Mouse (Mus musculus): Measurements from ENCODE around the gene Ets1. TPM values are rescaled to one million over a fixed set of nuclear protein-coding genes. Genes with fewer than 3 reads are reported as not detected.

Ets1 gene
- polyA plus RNA-seq, 1 experiment, result 7.4 TPM

GRCm38 (mm10) chr9:32765123-32765522 lies 129.1 kb downstream of the Ets1 start:
- Histone ChIP-seq H3K27ac (ENCODE audit: insufficient read depth, low read depth, low read length) (no peak overlapping the region), H3K4me1 (ENCODE audit: control insufficient read depth, insufficient read depth, low read length) (no peaks in the 10 kb centered on the region), H3K4me3 (ENCODE audit: insufficient read depth, low read length) (no peak overlapping the region)
- no peak for TF ChIP-seq POLR2A (IDR thresholded peaks at IDR 0.05; ENCODE audit: borderline replicate concordance, low read depth, low read length)
- TF ChIP-seq CTCF (IDR thresholded peaks at IDR 0.05; ENCODE audit: low read depth, low read length), result no peak

GRCm38 (mm10) chr9:32778866-32779265 lies 142.8 kb downstream of the Ets1 start:
- no peak overlapping the region for H3K4me3 ChIP-seq (ENCODE audit: insufficient read depth, low read length)
- H3K4me1 ChIP-seq (ENCODE audit: control insufficient read depth, insufficient read depth, low read length), result no peaks in the 10 kb centered on the region
- no peak overlapping the region for H3K27ac ChIP-seq (ENCODE audit: insufficient read depth, low read depth, low read length)
- TF ChIP-seq POLR2A (IDR thresholded peaks at IDR 0.05; ENCODE audit: borderline replicate concordance, low read depth, low read length) (no peak), CTCF (IDR thresholded peaks at IDR 0.05; ENCODE audit: low read depth, low read length) (no peak)

GRCm38 (mm10) chr9:32782391-32783092 lies 146.5 kb downstream of the Ets1 start:
- Histone ChIP-seq H3K27ac (ENCODE audit: insufficient read depth, low read depth, low read length) (no peak overlapping the region), H3K4me3 (ENCODE audit: insufficient read depth, low read length) (no peak overlapping the region), H3K4me1 (ENCODE audit: control insufficient read depth, insufficient read depth, low read length) (no peaks in the 10 kb centered on the region)
- TF ChIP-seq POLR2A (IDR thresholded peaks at IDR 0.05; ENCODE audit: borderline replicate concordance, low read depth, low read length), result no peak
- TF ChIP-seq CTCF (IDR thresholded peaks at IDR 0.05; ENCODE audit: low read depth, low read length), result no peak

GRCm38 (mm10) chr9:32787091-32787490 lies 151.1 kb downstream of the Ets1 start:
- TF ChIP-seq CTCF (IDR thresholded peaks at IDR 0.05; ENCODE audit: low read depth, low read length) (no peak), POLR2A (IDR thresholded peaks at IDR 0.05; ENCODE audit: borderline replicate concordance, low read depth, low read length) (no peak)
- no peak overlapping the region for H3K27ac ChIP-seq (ENCODE audit: insufficient read depth, low read depth, low read length)
- H3K4me3 ChIP-seq (ENCODE audit: insufficient read depth, low read length), result no peak overlapping the region
- H3K4me1 ChIP-seq (ENCODE audit: control insufficient read depth, insufficient read depth, low read length), result no peaks in the 10 kb centered on the region

- TF ChIP-seq POLR2A (IDR thresholded peaks at IDR 0.05; ENCODE audit: borderline replicate concordance, low read depth, low read length) (no peak), CTCF (IDR thresholded peaks at IDR 0.05; ENCODE audit: low read depth, low read length) (no peak)
- no peak overlapping the region for H3K27ac ChIP-seq (ENCODE audit: insufficient read depth, low read depth, low read length)
Measured at GRCm38 (mm10) chr9:32787615-32788014, 151.6 kb downstream of the Ets1 start.

GRCm38 (mm10) chr9:32789306-32789705 lies 153.3 kb downstream of the Ets1 start:
- TF ChIP-seq POLR2A (IDR thresholded peaks at IDR 0.05; ENCODE audit: borderline replicate concordance, low read depth, low read length) (no peak), CTCF (IDR thresholded peaks at IDR 0.05; ENCODE audit: low read depth, low read length) (no peak)
- Histone ChIP-seq H3K4me1 (ENCODE audit: control insufficient read depth, insufficient read depth, low read length) (no peaks in the 10 kb centered on the region), H3K4me3 (ENCODE audit: insufficient read depth, low read length) (no peak overlapping the region), H3K27ac (ENCODE audit: insufficient read depth, low read depth, low read length) (no peak overlapping the region)

More at GRCm38 (mm10) chr9:32787615-32788014, 151.6 kb downstream of the Ets1 start:
- Histone ChIP-seq H3K4me3 (ENCODE audit: insufficient read depth, low read length) (no peak overlapping the region), H3K4me1 (ENCODE audit: control insufficient read depth, insufficient read depth, low read length) (no peaks in the 10 kb centered on the region)

GRCm38 (mm10) chr9:32791699-32792098 lies 155.7 kb downstream of the Ets1 start:
- no peaks in the 10 kb centered on the region for H3K4me1 ChIP-seq (ENCODE audit: control insufficient read depth, insufficient read depth, low read length)
- TF ChIP-seq CTCF (IDR thresholded peaks at IDR 0.05; ENCODE audit: low read depth, low read length), result no peak
- TF ChIP-seq POLR2A (IDR thresholded peaks at IDR 0.05; ENCODE audit: borderline replicate concordance, low read depth, low read length), result no peak
- no peak overlapping the region for H3K4me3 ChIP-seq (ENCODE audit: insufficient read depth, low read length)
- H3K27ac ChIP-seq (ENCODE audit: insufficient read depth, low read depth, low read length), result no peak overlapping the region

GRCm38 (mm10) chr9:32798171-32798570 lies 162.2 kb downstream of the Ets1 start:
- Histone ChIP-seq H3K4me1 (ENCODE audit: control insufficient read depth, insufficient read depth, low read length) (no peaks in the 10 kb centered on the region), H3K27ac (ENCODE audit: insufficient read depth, low read depth, low read length) (no peak overlapping the region), H3K4me3 (ENCODE audit: insufficient read depth, low read length) (no peak overlapping the region)
- TF ChIP-seq CTCF (IDR thresholded peaks at IDR 0.05; ENCODE audit: low read depth, low read length) (no peak), POLR2A (IDR thresholded peaks at IDR 0.05; ENCODE audit: borderline replicate concordance, low read depth, low read length) (no peak)

GRCm38 (mm10) chr9:32806106-32806505 lies 170.1 kb downstream of the Ets1 start:
- TF ChIP-seq POLR2A (IDR thresholded peaks at IDR 0.05; ENCODE audit: borderline replicate concordance, low read depth, low read length) (no peak), CTCF (IDR thresholded peaks at IDR 0.05; ENCODE audit: low read depth, low read length) (no peak)
- H3K4me3 ChIP-seq (ENCODE audit: insufficient read depth, low read length), result no peak overlapping the region
- H3K27ac ChIP-seq (ENCODE audit: insufficient read depth, low read depth, low read length), result no peak overlapping the region
- H3K4me1 ChIP-seq (ENCODE audit: control insufficient read depth, insufficient read depth, low read length), result no peaks in the 10 kb centered on the region

Other genes with a start within 250 kb of the Ets1 start
- gene Fli1, start 93.4 kb upstream of the Ets1 start, polyA plus RNA-seq (2012; ENCODE audit: insufficient read depth, insufficient read length, missing spikeins), result 124 and 127 TPM in 2 replicates

Data from bone marrow macrophage, adult 2 months (primary cell).